Mouse (Mus musculus) liver, embryonic 11.5 days (tissue): ENCODE measurements around the gene Sorcs2. TPM values are rescaled to one million over a fixed set of nuclear protein-coding genes. Genes with fewer than 3 reads are reported as not detected.

Experiments used
- ATAC-seq: fragments of 200-750 bp; cut with Nextera tagmentation; replicated peaks from 2 replicates; pipeline ENCODE4 v1.8.0; 2017; ENCODE audit warnings: moderate number of reproducible peaks, mild to moderate bottlenecking, moderate TSS enrichment, moderate library complexity; ENCODE audit not compliant: low FRiP score
- DNase-seq: peaks from one replicate; pipeline ENCODE4 v3.0.0-alpha.2; 2017; ENCODE audit warnings: low spot score
- H3K27ac ChIP-seq: fragments of 300-500 bp; sonication (generic); 2 replicates; pipeline ENCODE4 v1.5.1; 2014; ENCODE audit warnings: mild to moderate bottlenecking, low read depth, low read length, control low read depth
- H3K27me3 ChIP-seq: fragments of 300-500 bp; sonication (generic); replicated peaks from 2 replicates; pipeline ENCODE4 v1.6.1; 2014; ENCODE audit warnings: low read length, mixed read lengths; ENCODE audit not compliant: control insufficient read depth, insufficient read depth
- H3K36me3 ChIP-seq: fragments of 300-500 bp; sonication (generic); 2 replicates; pipeline ENCODE4 v1.6.1; 2014; ENCODE audit warnings: mild to moderate bottlenecking, low read length, moderate library complexity, mixed read lengths; ENCODE audit not compliant: control insufficient read depth, insufficient read depth
- H3K4me1 ChIP-seq: fragments of 300-500 bp; sonication (generic); replicated peaks from 2 replicates; pipeline ENCODE4 v1.6.1; 2014; ENCODE audit warnings: low read length, mixed read lengths; ENCODE audit not compliant: control insufficient read depth, insufficient read depth
- H3K4me2 ChIP-seq: fragments of 300-500 bp; sonication (generic); 2 replicates; pipeline ENCODE4 v1.6.1; 2014; ENCODE audit warnings: mild to moderate bottlenecking, control low read depth, moderate library complexity
- H3K4me3 ChIP-seq: fragments of 300-500 bp; sonication (generic); 2 replicates; pipeline ENCODE4 v1.5.1; 2014; ENCODE audit warnings: low read depth, low read length, control low read depth
- H3K9ac ChIP-seq: fragments of 300-500 bp; sonication (generic); 2 replicates; pipeline ENCODE4 v1.6.1; 2014; ENCODE audit warnings: low read depth, low read length, control low read depth
- H3K9me3 ChIP-seq: fragments of 300-500 bp; sonication (generic); 2 replicates; pipeline ENCODE4 v1.6.1; 2016; ENCODE audit warnings: low read length, inconsistent platforms, mixed read lengths; ENCODE audit not compliant: control insufficient read depth
- WGBS: fragments of 180-500 bp; shearing (Covaris S2); extraction: QIAGEN DNeasy Blood & Tissue Kit; methylation state at CpG from one replicate; pipeline ENCODE4 v1.1.7; 2014; 5-methylcytosine and 5-hydroxymethylcytosine counted together
- polyA plus RNA-seq: library from polyadenylated mRNA; unstranded; fragments of >200 nt; fragmentation: Nextera tagmentation; extraction: Ambion mirVana; gene quantifications from 2 replicates; pipeline ENCODE4 v1.2.1, GENCODE M21; 2014

The Sorcs2 gene
- polyA plus RNA-seq, 1 experiment from 2014 or later: 2.2 TPM

GRCm38 (mm10) chr5:36103483-36103882, 294.5 kb downstream of the Sorcs2 start:
- Histone ChIP-seq H3K4me2 (no peak overlapping the region), H3K4me1 (no peaks in the 10 kb centered on the region), H3K27me3 (no peaks in the 10 kb centered on the region), H3K9me3 (no peaks in the 10 kb centered on the region), H3K9ac (no peak overlapping the region), H3K27ac (no peak overlapping the region), H3K4me3 (no peak overlapping the region), H3K36me3 (no peaks in the 10 kb centered on the region)
- ATAC-seq (no peak), DNase-seq (no peak)
- WGBS: 76% methylated on average over 2 of the region's 2 CpGs

GRCm38 (mm10) chr5:36101129-36101528, 296.8 kb downstream of the Sorcs2 start:
- H3K9me3 ChIP-seq: no peaks in the 10 kb centered on the region
- H3K36me3 ChIP-seq: no peaks in the 10 kb centered on the region
- ATAC-seq: no peak
- no peak overlapping the region for H3K9ac ChIP-seq
- DNase-seq: no peak
- no peaks in the 10 kb centered on the region for H3K27me3 ChIP-seq
- WGBS: 64% methylated on average over 10 of the region's 10 CpGs
- no peaks in the 10 kb centered on the region for H3K4me1 ChIP-seq
- no peak overlapping the region for H3K4me3 ChIP-seq
- no peak overlapping the region for H3K27ac ChIP-seq
- H3K4me2 ChIP-seq: no peak overlapping the region

GRCm38 (mm10) chr5:36100488-36100887, 297.5 kb downstream of the Sorcs2 start:
- no peaks in the 10 kb centered on the region for H3K36me3 ChIP-seq
- no peak overlapping the region for H3K9ac ChIP-seq
- H3K4me1 ChIP-seq: no peaks in the 10 kb centered on the region
- H3K27me3 ChIP-seq: no peaks in the 10 kb centered on the region
- no peak overlapping the region for H3K27ac ChIP-seq
- H3K9me3 ChIP-seq: no peaks in the 10 kb centered on the region
- WGBS: 83% methylated on average over 3 of the region's 3 CpGs
- ATAC-seq (no peak), DNase-seq (no peak)
- no peak overlapping the region for H3K4me2 ChIP-seq
- H3K4me3 ChIP-seq: no peak overlapping the region

DNA sequence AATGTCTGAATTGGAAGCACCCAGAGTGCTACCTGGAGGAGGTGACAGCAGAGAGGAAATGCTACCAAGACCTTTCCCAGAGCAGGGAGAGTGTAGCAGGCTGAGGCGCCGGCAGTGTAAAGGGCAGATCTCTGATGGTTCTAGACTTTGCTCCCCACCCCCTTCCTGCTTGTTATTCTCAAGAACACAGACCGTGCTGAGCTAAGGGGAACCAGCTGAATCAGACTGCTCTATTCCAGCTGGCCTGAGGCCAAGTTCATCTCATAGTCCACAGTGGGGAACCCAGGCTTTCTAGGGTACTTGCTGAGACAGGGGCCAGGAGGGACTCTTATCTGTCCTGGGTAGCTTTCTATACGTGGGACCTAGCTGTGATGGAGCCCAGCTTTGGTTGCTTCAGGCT, 298.3 kb downstream of the Sorcs2 start:
- no peaks in the 10 kb centered on the region for H3K4me1 ChIP-seq
- no peak overlapping the region for H3K9ac ChIP-seq
- no peak for DNase-seq
- H3K27ac ChIP-seq: no peak overlapping the region
- H3K27me3 ChIP-seq: no peaks in the 10 kb centered on the region
- no peak overlapping the region for H3K4me2 ChIP-seq
- H3K9me3 ChIP-seq: no peaks in the 10 kb centered on the region
- no peak for ATAC-seq
- no peaks in the 10 kb centered on the region for H3K36me3 ChIP-seq
- no peak overlapping the region for H3K4me3 ChIP-seq
- 52% methylated on average over 4 of the region's 4 CpGs for WGBS

DNA sequence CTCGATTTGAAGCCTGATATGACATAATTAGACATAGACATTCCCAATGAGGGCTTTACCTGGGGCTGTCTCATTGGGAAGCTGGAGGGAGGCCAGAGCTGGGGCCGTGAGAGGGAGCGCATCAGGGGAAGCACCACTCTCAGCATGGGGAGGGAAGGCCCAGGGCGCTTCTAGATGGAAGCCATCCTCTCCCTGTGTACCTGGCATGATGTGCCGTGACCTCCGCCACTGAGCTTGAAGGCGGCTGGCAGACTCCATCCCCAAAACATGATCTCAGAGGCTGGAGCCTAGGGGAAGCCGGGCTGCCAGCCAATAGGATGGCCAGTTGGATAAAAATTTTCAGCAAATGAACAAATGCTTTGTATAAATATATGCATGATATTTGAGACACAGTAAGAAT, 301.9 kb downstream of the Sorcs2 start:
- Histone ChIP-seq H3K27ac (no peak overlapping the region), H3K9ac (no peak overlapping the region), H3K9me3 (no peaks in the 10 kb centered on the region), H3K36me3 (no peaks in the 10 kb centered on the region), H3K4me3 (no peak overlapping the region), H3K4me2 (no peak overlapping the region), H3K27me3 (no peaks in the 10 kb centered on the region), H3K4me1 (no peaks in the 10 kb centered on the region)
- 80% methylated on average over 8 of the region's 8 CpGs for WGBS
- no peak for DNase-seq
- ATAC-seq: no peak

DNA sequence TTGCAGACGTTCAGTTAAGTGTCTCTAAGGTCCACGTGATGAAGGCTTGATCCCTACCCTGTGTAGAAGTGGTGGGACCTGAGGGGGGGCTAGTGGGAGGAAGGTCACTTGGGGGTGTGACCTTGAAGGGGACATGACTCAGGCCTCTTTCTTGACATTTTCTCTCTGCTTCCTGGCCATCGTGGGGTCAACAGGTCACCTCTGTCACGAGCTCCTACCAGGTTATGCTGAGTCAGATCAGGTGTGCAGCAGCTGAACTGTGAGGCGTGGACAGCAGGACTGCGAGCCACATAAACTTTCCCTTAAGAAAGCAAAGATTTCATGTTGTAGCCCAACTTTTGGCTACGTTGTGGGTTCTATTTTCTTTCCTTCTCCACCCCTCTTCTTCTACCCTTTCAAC, 307.9 kb downstream of the Sorcs2 start:
- Histone ChIP-seq H3K9me3 (no peaks in the 10 kb centered on the region), H3K4me1 (no peaks in the 10 kb centered on the region), H3K4me3 (no peak overlapping the region), H3K36me3 (no peaks in the 10 kb centered on the region), H3K9ac (no peak overlapping the region), H3K27ac (no peak overlapping the region; the same call in 1 of the 2 replicates), H3K27me3 (no peaks in the 10 kb centered on the region), H3K4me2 (no peak overlapping the region)
- DNase-seq: no peak
- no peak for ATAC-seq
- 65% methylated on average over 7 of the region's 7 CpGs for WGBS

DNA sequence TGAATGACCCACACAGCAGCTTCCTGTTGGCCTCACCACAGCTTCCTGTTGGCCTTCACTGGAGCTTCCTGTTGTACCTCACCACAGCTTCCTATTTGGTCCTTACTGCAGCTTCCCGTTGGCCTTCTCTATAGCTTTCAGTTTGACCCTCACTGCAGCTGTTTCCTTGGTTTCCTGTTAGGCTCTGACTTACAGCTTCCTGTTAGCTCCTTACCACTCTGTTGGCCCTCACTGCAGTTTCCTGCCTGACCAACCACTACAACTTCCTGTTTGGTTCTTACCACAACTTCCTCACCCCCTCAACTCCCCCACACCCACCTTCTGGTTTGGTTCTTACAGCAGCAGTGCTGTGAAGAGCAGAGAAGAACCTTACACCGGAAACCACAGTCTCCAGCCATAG, 308.7 kb downstream of the Sorcs2 start:
- Histone ChIP-seq H3K36me3 (no peaks in the 10 kb centered on the region), H3K4me1 (no peaks in the 10 kb centered on the region), H3K4me3 (no peak overlapping the region), H3K4me2 (no peak overlapping the region), H3K27ac (peak overlapping the region; percentile 48; the same call in 1 of the 2 replicates), H3K9ac (no peak overlapping the region), H3K27me3 (no peaks in the 10 kb centered on the region), H3K9me3 (no peaks in the 10 kb centered on the region)
- DNase-seq (no peak), ATAC-seq (no peak)
- WGBS: 44% methylated on average over 2 of the region's 2 CpGs

DNA sequence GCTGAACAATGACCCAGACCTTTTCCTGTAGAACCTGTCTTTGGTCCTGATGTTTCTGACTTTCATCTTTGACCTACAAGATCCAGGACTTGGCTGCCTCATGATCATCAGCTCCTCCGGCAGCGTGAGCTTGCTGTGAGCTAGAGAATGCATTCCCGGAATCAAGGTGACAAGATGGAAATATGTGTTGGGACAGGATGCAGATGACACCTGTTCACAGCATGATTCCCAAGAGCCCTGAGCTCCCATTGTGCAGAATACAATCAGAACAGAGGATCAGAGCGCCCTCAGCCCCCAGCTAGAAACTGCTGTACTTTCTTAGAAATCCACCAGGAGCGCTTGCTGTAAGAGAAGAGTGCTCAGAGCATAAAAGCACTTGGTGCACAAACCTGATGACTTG, 311.0 kb downstream of the Sorcs2 start:
- DNase-seq (no peak), ATAC-seq (no peak)
- WGBS: 86% methylated on average over 5 of the region's 5 CpGs
- H3K4me2 ChIP-seq: no peak overlapping the region
- no peak overlapping the region for H3K4me3 ChIP-seq
- H3K27ac ChIP-seq: no peak overlapping the region
- H3K9ac ChIP-seq: no peak overlapping the region
- H3K4me1 ChIP-seq: no peaks in the 10 kb centered on the region
- H3K27me3 ChIP-seq: no peaks in the 10 kb centered on the region
- no peaks in the 10 kb centered on the region for H3K9me3 ChIP-seq
- no peaks in the 10 kb centered on the region for H3K36me3 ChIP-seq

- Histone ChIP-seq H3K4me1 (no peaks in the 10 kb centered on the region), H3K9me3 (no peaks in the 10 kb centered on the region), H3K9ac (no peak overlapping the region), H3K4me2 (no peak overlapping the region), H3K36me3 (no peaks in the 10 kb centered on the region), H3K27ac (no peak overlapping the region), H3K4me3 (no peak overlapping the region), H3K27me3 (no peaks in the 10 kb centered on the region)
- DNase-seq (no peak), ATAC-seq (no peak)
- WGBS: 64% methylated on average over 4 of the region's 4 CpGs
These were observed 312.3 kb downstream of the Sorcs2 start for GRCm38 (mm10) chr5:36085621-36086020.
